Mouse (Mus musculus) midbrain, embryonic 10.5 days (tissue): Measurements from ENCODE around the gene Acad10. TPM values are rescaled to one million over a fixed set of nuclear protein-coding genes. Genes with fewer than 3 reads are reported as not detected.
"Not testable (repeated sequence)": the region's sequence is repeated elsewhere in the genome, so short reads cannot be mapped to it uniquely, and the experiment has no call there.

Experiments
- DNase-seq: peaks from one replicate; pipeline ENCODE4 v3.0.0-alpha.2; 2017; ENCODE audit warnings: low spot score
- H3K27ac ChIP-seq: fragments of 300-500 bp; sonication (generic); replicated peaks from 2 replicates; pipeline ENCODE4 v1.5.1; 2016; ENCODE audit warnings: mild to moderate bottlenecking
- H3K27me3 ChIP-seq: fragments of 300-500 bp; sonication (generic); 2 replicates; pipeline ENCODE4 v1.6.1; 2016; ENCODE audit warnings: low read depth, mild to moderate bottlenecking; ENCODE audit not compliant: poor library complexity, severe bottlenecking
- H3K36me3 ChIP-seq: fragments of 300-500 bp; sonication (generic); 2 replicates; pipeline ENCODE4 v1.6.1; 2016; ENCODE audit warnings: mild to moderate bottlenecking, moderate library complexity
- H3K4me1 ChIP-seq: fragments of 300-500 bp; sonication (generic); 2 replicates; pipeline ENCODE4 v1.6.1; 2016
- H3K4me3 ChIP-seq: fragments of 300-500 bp; sonication (generic); 2 replicates; pipeline ENCODE4 v1.5.1; 2016; ENCODE audit warnings: mild to moderate bottlenecking, moderate library complexity
- H3K9me3 ChIP-seq: fragments of 300-500 bp; sonication (generic); replicated peaks from 2 replicates; pipeline ENCODE4 v1.6.1; 2016; ENCODE audit warnings: mild to moderate bottlenecking
- WGBS: fragments of 180-500 bp; shearing (Covaris S2); methylation state at CpG from one replicate; pipeline ENCODE4 v1.1.7; 2016; 5-methylcytosine and 5-hydroxymethylcytosine counted together
- polyA plus RNA-seq: library from polyadenylated mRNA; unstranded; fragments of >200 nt; fragmentation: Nextera tagmentation; extraction: Ambion mirVana; gene quantifications from 2 replicates; pipeline ENCODE4 v1.2.1, GENCODE M21; 2016

Acad10 gene
- polyA plus RNA-seq, 1 experiment from 2014 or later = 3.9 TPM

DNA sequence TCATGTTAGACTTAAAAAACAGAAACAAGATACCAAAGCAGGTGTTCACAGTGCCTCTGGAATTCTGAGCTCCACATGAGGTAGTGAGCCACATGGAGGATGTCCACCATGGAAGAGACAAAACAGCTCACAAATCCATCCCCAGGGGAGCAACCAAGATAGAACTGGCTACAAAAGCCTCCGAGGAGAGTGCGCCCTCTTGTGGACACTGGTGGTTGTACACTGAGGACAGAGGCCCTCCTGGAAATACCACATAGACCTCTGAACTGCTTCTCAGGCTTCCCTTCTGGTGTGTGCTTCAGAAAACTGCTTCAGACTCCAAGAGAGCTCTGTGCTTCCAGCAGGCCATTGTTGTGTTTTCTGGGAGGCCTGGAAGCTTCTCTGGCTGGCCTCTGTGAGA, 54.2 kb downstream of the Acad10 start:
- Histone ChIP-seq H3K27ac (no peak overlapping the region), H3K4me3 (no peak overlapping the region), H3K27me3 (no peaks in the 10 kb centered on the region; the same call in 1 of the 2 replicates), H3K36me3 (no peaks in the 10 kb centered on the region), H3K4me1 (peaks cover 5% of the 10 kb centered on the region; the same call in 1 of the 2 replicates), H3K9me3 (no peaks in the 10 kb centered on the region)
- 0% methylated on average over 2 of the region's 2 CpGs for WGBS
- peak; percentile 82 for DNase-seq

- H3K4me3 ChIP-seq, H3K4me1 ChIP-seq, DNase-seq, H3K9me3 ChIP-seq, H3K36me3 ChIP-seq, H3K27ac ChIP-seq, H3K27me3 ChIP-seq: not testable (repeated sequence)
- 76% methylated on average over 1 of the region's 1 CpGs for WGBS
Observed at GRCm38 (mm10) chr5:121603815-121604214, 56.5 kb downstream of the Acad10 start.

DNA sequence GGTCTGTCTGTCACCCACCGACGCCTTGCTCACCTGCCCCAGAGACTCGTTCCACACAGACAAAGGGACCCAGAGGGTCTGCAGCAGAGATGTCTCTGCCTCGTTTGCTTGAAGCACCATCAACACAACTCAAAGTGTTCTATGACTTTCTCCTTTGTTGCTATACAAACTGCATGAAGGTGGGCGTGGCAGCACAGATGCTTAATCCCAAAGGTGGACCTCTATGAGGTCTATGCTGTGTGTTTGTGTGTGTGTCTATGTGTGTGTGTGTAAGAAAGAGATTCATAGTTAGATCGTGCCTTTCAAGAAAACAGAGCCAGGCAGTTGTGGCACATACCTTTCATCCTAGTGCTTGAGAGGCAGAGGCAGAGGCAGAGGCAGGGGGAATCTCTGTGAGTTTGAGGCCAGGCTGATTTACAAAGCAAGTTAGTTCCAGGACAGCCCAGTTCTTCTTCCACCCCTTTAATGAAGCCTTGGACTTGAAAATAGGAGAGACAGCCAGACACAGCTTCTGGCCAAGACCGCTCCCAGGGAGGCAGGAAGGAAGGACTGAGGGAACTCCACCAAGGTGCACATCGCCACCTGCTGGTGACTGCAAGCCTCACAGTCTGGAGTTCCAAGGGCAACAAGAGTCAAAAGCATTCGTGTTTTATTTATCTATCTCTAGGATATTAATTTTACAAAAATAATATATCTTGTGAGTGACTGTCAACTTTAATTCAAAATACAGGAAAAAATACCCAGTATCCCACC, 58.6 kb downstream of the Acad10 start:
- no peak overlapping the region for H3K4me3 ChIP-seq
- H3K36me3 ChIP-seq = no peaks in the 10 kb centered on the region
- 36% methylated on average over 9 of the region's 9 CpGs for WGBS
- H3K4me1 ChIP-seq = peaks cover 5% of the 10 kb centered on the region; the same call in 1 of the 2 replicates
- H3K27ac ChIP-seq = no peak overlapping the region
- peak; percentile 82 for DNase-seq
- H3K27me3 ChIP-seq = peaks cover 6% of the 10 kb centered on the region; the same call in 1 of the 2 replicates
- no peaks in the 10 kb centered on the region for H3K9me3 ChIP-seq

GRCm38 (mm10) chr5:121598871-121599610, 61.3 kb downstream of the Acad10 start:
- H3K9me3 ChIP-seq = no peaks in the 10 kb centered on the region
- H3K27ac ChIP-seq = no peak overlapping the region
- H3K4me3 ChIP-seq = no peak overlapping the region
- DNase-seq = no peak
- H3K36me3 ChIP-seq = no peaks in the 10 kb centered on the region
- peaks cover 6% of the 10 kb centered on the region; the same call in 1 of the 2 replicates for H3K27me3 ChIP-seq
- H3K4me1 ChIP-seq = peaks cover 8% of the 10 kb centered on the region
- 64% methylated on average over 13 of the region's 13 CpGs for WGBS

- WGBS = 78% methylated on average over 7 of the region's 7 CpGs
- Histone ChIP-seq H3K27me3 (peaks cover 8% of the 10 kb centered on the region; the same call in 1 of the 2 replicates), H3K4me1 (peaks cover 18% of the 10 kb centered on the region)
Observed at GRCm38 (mm10) chr5:121597991-121598537, 62.2 kb downstream of the Acad10 start.

GRCm38 (mm10) chr5:121597332-121597731, 63.0 kb downstream of the Acad10 start:
- Histone ChIP-seq H3K4me1 (peaks cover 25% of the 10 kb centered on the region), H3K36me3 (no peaks in the 10 kb centered on the region), H3K9me3 (no peaks in the 10 kb centered on the region), H3K4me3 (no peak overlapping the region), H3K27me3 (peaks cover 15% of the 10 kb centered on the region), H3K27ac (no peak overlapping the region)
- 74% methylated on average over 4 of the region's 4 CpGs for WGBS
- no peak for DNase-seq

More at GRCm38 (mm10) chr5:121597991-121598537, 62.2 kb downstream of the Acad10 start:
- Histone ChIP-seq H3K36me3 (no peaks in the 10 kb centered on the region), H3K27ac (no peak overlapping the region), H3K9me3 (no peaks in the 10 kb centered on the region), H3K4me3 (no peak overlapping the region)
- no peak for DNase-seq

GRCm38 (mm10) chr5:121596226-121596625, 64.1 kb downstream of the Acad10 start:
- Histone ChIP-seq H3K27ac (no peak overlapping the region), H3K36me3 (no peaks in the 10 kb centered on the region), H3K9me3 (no peaks in the 10 kb centered on the region), H3K27me3 (peaks cover 25% of the 10 kb centered on the region), H3K4me1 (peaks cover 30% of the 10 kb centered on the region), H3K4me3 (no peak overlapping the region)
- DNase-seq = no peak
- 80% methylated on average over 6 of the region's 6 CpGs for WGBS

- no peak for DNase-seq
- H3K9me3 ChIP-seq = no peaks in the 10 kb centered on the region
- 89% methylated on average over 6 of the region's 6 CpGs for WGBS
- H3K27me3 ChIP-seq = peaks cover 25% of the 10 kb centered on the region
- H3K4me1 ChIP-seq = peaks cover 30% of the 10 kb centered on the region
- no peak overlapping the region for H3K27ac ChIP-seq
- no peak overlapping the region for H3K4me3 ChIP-seq
- H3K36me3 ChIP-seq = no peaks in the 10 kb centered on the region
Observed at GRCm38 (mm10) chr5:121595758-121596157, 64.6 kb downstream of the Acad10 start.

DNA sequence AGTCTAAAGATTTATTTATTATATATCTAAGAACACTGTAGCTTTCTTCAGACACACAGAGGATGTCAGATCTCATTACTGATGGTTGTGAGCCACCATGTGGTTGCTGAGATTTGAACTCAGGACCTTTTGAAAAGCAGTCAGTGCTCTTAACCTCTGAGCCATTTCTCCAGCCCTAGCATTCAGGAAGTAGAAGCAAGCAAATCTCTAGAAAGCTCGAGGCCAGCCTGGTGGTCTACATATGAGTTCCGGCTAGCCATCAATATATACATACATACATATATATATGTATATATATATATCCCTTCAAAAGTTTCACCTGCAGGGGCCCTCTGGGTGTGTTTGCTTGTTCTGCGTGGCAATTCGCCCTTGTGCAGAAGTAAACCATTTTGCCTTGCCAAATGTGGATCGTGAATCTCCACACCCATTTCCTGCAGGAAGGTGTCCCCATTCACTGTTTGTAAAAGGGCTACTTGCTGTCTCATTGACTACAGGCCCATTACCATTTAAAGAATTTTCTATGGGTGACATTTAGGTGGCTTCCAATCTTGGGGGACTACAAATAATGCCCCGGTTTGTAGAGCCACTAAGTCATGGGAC, 65.5 kb downstream of the Acad10 start:
- H3K27me3 ChIP-seq = peaks cover 25% of the 10 kb centered on the region
- H3K4me3 ChIP-seq = no peak overlapping the region
- H3K27ac ChIP-seq = no peak overlapping the region
- H3K9me3 ChIP-seq = no peaks in the 10 kb centered on the region
- 87% methylated on average over 6 of the region's 6 CpGs for WGBS
- H3K4me1 ChIP-seq = peaks cover 30% of the 10 kb centered on the region
- DNase-seq = no peak
- H3K36me3 ChIP-seq = no peaks in the 10 kb centered on the region

DNA sequence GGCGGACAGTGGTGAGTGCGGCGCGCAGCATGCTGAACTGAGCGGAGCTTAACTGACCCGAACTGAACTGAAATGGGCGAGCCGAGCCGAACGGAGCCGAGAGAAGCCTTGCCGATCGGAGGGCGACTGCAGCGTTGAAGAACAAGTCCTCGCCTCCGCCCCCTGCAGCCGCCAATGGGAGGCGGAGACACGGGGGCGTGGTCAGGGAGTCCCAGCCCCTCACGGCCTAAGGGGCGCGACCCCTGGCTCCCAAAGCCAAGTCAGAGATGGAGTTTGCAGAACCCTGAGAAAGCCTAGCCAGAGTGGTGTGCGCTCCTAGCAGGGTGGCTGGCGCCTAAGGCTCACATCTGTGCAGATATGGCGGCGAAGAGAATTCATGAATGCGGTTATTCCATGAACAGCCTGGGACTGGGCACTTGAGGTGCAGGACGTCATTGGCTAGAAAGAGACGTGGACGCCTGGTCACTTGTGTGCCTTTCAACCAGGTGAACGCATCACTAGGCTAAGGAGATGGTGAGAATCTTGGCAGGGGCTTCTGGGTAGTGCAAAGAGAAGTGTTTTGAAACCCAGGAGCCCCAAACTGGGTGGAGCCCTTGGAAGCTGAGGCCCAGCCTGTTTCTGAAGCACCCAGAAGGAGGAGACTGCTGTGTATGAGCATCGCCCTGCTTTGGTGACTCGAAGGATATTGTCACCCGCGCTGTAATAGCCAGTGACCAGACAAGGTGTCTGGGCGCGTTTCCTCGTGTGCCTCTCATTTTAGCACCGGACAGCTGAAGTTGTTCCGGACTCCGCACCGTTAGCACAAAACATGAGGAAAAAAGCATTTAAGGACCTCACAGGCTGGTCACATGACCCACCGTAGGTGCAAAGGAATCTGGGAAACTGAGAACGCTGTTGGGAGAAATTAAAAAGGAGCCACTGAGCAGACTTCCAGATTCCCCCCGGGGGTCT, 66.6 kb downstream of the Acad10 start, which contains the start of gene Aldh2:
Gene Aldh2 (minus strand): TSS at position 374 of the 951 bp plus-strand sequence.
- H3K4me3 ChIP-seq = peak within 1 kb of the TSS; percentile 85
- peak within 1 kb of the TSS; percentile 85 for H3K27ac ChIP-seq
- H3K9me3 ChIP-seq = no peaks in the 10 kb centered on the region
- H3K36me3 ChIP-seq = no peaks in the 10 kb centered on the region
- peaks cover 20% of the 10 kb centered on the region for H3K27me3 ChIP-seq
- peaks cover 30% of the 10 kb centered on the region for H3K4me1 ChIP-seq
- peak; percentile 87 for DNase-seq
- WGBS = 3% methylated on average over 47 of the region's 47 CpGs

DNA sequence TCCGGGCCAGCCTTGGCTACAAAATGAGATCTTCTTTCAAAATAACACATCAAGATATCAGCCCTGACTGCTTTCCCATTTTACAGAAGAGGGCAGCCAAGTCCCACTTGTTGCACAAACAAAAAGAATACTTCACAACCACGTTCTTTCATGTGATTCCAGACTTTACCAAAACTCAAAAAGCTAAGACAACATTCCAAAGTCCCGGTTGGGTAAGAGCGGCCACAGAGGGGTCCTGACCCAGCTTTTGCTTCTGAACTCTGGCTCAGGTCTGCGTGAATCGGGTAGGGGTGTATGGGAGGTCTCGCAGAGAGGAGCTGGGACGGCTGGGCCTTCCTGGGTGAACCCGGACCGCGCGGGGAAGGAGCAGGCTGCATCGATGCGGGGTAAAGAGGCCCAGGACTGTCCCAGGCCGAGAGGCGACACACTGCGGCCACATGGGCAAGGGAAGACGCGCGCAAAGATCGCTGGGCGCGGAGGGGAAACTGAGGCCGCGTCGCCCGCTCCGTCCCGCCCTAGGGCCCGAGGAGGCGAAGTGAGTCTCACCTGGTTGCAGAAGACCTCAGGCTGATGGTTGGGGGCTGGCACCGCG, 67.4 kb downstream of the Acad10 start:
- Histone ChIP-seq H3K9me3 (no peaks in the 10 kb centered on the region), H3K27ac (peak overlapping the region; percentile 85), H3K4me1 (peaks cover 30% of the 10 kb centered on the region), H3K36me3 (no peaks in the 10 kb centered on the region), H3K4me3 (peak overlapping the region; percentile 85), H3K27me3 (peaks cover 18% of the 10 kb centered on the region)
- whole genome bisulfite sequencing = 4% methylated on average over 33 of the region's 33 CpGs
- DNase-seq = no peak
